Mouse (Mus musculus): ENCODE measurements around the gene Snap47.
"Not testable (repeated sequence)": the region's sequence is repeated elsewhere in the genome, so short reads cannot be mapped to it uniquely, and the experiment has no call there.

Gene Snap47

GRCm38 (mm10) chr11:59375475-59375874, 75.5 kb downstream of the Snap47 start, which contains the start of gene Prss38:
Gene Prss38, minus strand, starts transcription at chr11:59375657.
- peak; percentile 82 for DNase-seq (ENCODE audit: low read depth, low spot score)

- no peak for DNase-seq (ENCODE audit: low read depth, low spot score)
Observed at GRCm38 (mm10) chr11:59369848-59370247, 81.1 kb downstream of the Snap47 start.

GRCm38 (mm10) chr11:59367955-59368354, 83.0 kb downstream of the Snap47 start:
- DNase-seq (ENCODE audit: low read depth, low spot score) = not testable (repeated sequence)

- DNase-seq (ENCODE audit: low read depth, low spot score) = peak; percentile 38
Observed at GRCm38 (mm10) chr11:59366633-59367032, 84.4 kb downstream of the Snap47 start.

- DNase-seq (ENCODE audit: low read depth, low spot score) = no peak
Observed at GRCm38 (mm10) chr11:59366031-59366430, 85.0 kb downstream of the Snap47 start.

- DNase-seq (ENCODE audit: low read depth, low spot score) = no peak
Observed at GRCm38 (mm10) chr11:59364417-59364816, 86.6 kb downstream of the Snap47 start.

GRCm38 (mm10) chr11:59364007-59364406, 87.0 kb downstream of the Snap47 start:
- no peak for DNase-seq (ENCODE audit: low read depth, low spot score)

- DNase-seq (ENCODE audit: low read depth, low spot score) = no peak
Observed at GRCm38 (mm10) chr11:59361291-59361690, 89.7 kb downstream of the Snap47 start.

All from R1 (cell line).